Mouse (Mus musculus): Measurements from ENCODE around the gene Iqschfp.

The Iqschfp gene

DNA sequence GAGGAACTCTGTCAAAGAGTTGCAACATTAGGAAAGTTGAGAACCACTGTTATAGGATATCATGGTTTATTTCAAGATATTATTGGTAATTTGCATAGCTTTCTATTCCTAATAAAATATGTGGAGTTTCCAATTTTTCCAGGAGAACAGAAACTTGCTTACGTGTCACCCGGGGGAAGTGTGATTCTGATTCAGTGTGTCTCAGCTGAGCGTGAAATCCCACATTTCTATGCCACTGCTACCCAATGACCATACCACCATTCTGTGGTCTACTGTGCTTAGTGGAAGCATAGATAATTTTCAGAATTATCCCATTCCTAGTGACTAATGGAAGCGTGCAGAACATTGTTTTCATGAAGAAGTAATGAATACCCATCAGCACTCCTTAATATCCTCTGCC, 704.9 kb downstream of the Iqschfp start:
- no peak for DNase-seq (ENCODE audit: low spot score in 2 of 2)

DNA sequence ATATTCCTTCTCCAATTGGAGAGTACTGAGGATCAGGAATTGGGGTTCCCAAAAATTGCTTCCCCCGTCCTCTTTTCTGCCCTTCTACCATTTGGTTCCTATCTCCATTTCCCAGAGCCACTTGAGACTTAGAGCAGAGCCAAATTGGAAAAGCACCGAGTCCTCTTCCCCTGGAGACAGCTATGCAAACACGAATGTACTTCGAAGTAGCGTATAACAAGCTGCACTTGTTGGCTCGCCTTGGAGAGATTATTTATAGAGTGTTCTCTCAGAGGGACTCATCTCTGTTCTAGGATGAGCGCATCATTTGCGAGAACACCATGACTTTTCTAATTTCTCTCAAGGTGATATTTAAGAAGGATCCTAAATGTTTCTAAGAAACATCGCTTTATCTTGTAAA, 710.9 kb downstream of the Iqschfp start:
- no peak for DNase-seq (ENCODE audit: low spot score in 2 of 2)

DNA sequence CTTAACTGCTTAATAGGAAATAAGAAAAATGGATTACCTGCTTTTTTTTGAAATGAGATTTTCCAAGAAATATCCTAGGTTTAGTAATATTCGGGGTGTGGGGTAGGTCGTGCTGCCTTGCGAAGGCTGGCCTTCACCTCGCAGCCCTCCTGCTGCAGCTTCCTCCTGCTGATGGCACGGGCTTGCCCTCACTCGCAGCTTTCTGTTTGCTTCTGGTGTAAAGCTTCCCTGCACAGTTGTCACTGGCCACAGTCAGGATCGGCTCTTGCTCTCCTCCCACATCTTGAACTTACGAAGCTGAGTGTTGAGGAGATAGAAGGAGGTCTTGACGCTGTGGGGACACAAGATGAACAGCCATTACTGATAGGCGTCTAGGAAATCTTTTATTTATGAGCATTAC, 712.4 kb downstream of the Iqschfp start:
- no peak for DNase-seq (ENCODE audit: low spot score in 2 of 2)

DNA sequence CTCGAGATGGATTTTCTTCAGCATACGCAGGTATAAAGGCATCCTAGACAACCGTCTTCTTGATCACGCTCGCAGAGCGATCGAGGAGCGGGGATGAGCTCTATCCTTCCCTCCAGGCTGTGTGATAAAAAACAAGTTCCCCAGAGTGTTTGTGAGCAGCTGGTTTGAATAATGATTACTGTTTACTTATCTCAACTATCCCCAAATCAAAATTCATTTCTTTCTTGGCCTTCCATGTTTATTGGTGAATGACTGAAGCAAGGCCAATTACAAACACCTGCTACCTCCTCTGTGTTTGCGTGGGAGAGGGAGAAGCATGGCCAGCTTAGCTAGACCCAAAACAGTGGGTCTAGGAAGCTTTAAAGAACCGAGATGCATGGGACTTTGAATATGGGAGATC, 712.9 kb downstream of the Iqschfp start:
- DNase-seq (ENCODE audit: low spot score in 2 of 2): no peak

DNA sequence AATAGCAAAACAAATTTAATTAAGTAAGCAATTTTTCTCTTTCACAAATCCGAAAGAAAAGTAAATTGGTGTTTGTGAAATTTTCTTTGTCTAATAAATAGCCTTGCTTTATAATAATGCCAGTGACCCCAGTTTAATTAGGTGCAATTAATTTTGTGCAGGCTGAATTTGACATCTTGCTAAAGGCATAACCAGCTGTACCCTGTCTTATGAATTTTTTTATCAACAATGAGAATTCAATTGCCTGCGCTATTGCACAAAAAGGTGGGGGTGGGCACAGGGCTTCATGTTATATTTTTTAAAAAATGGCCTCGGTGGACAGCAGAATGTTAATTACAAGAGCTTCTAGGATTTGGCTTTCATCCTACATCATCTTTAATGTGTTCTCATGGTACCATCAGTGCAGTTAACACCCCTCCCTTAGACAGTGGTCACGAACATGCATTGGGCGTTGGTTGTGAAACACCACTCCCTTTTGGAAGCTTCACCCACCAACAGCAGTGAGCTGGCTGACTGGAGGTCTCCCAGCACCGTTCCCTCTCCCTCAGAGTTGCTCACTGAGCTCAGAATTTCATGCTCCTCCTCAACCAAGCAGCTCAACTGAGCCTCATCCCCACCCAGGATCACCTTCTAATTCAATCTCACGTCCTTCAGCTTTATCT, 714.0 kb downstream of the Iqschfp start:
- no peak for DNase-seq (ENCODE audit: low spot score in 2 of 2)

DNA sequence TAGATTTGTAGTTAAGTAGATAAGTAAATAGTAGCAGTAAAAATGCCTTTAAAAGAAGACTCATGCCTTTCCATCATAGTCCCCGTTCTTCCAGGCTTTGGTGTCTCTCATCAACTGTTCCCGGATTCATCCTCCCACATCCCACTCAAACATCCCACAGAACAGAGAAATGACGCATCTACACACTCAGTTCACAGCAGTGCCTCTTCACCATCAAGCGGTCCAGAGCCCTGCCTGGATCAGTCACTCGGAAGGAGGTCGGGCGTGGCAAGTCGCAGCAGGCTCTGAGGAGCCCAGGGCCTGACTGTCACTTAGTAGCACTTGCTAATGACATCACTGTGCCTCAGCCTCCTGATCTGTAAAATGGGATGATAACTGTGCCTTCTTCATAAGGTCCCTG, 714.7 kb downstream of the Iqschfp start:
- no peak for DNase-seq (ENCODE audit: low spot score in 2 of 2)

DNA sequence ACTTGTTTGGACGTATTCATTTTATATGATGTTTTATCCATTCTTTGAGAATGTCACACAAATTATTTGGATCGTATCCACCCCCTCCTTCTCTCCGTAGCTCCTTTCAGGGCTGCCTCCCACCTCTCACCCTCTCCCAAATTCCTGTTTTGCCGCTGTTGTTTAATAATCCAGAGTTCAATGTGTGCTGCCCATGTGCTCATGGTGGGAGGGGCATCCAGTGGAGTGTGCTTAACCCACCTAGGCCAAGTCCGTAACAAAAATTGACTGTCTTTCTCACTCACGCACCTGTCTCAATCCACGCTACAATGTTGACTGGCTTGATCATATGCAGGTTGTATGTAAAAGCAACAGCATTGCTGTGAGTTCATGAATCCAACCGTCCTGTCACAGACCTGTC, 715.3 kb downstream of the Iqschfp start:
- DNase-seq (ENCODE audit: low spot score in 2 of 2): no peak

DNA sequence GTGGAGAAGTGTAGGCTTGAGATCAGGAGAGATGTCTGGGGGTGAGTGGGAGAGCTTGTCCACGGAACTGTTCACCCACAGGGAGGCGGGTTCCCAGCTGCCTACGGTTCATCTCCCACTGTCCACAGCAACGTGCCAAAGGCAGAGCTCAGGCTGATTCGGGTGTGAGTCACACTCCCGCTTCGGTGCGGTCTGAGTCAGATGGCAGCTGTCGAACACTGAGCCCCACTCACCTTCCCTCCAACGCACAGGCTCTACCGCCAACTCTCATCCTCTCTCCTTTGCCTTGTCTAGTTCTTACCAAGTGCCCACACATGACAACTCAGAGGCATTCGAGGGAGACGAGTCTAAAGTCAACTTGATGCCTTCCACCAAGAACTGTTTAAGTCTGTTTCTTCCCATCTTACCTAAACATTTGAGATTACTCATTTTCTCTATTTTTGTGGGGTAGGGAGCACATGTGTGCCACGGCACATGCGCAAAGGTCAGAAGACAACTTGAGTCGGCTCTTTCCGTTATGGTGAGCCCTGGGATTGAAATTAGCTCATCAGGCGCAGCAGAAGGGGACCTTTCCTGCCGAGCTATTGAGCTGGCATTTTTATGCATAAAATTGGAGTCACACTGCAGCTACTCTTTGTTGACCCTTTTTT, 716.9 kb downstream of the Iqschfp start:
- no peak for DNase-seq (ENCODE audit: low spot score in 2 of 2)

DNA sequence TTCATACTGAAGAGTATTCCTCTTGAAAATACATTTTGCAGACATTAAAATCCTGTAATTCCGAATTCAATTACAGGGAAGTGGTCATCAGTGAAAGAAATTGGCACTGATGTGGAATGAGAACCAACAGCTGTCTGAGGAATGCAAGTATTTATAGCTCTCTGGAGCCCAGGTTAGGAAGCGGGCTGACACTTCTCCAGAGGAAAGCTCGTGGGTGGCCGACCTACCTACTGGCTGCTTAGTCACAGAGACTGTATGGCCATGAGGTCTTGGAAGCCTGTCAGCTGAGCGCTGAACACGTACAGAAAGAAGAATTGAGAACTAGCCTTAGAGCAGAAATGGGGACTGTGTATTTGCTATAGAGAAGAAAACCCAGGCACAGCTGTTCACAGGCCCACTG, 718.0 kb downstream of the Iqschfp start:
- no peak for DNase-seq (ENCODE audit: low spot score in 2 of 2)

DNA sequence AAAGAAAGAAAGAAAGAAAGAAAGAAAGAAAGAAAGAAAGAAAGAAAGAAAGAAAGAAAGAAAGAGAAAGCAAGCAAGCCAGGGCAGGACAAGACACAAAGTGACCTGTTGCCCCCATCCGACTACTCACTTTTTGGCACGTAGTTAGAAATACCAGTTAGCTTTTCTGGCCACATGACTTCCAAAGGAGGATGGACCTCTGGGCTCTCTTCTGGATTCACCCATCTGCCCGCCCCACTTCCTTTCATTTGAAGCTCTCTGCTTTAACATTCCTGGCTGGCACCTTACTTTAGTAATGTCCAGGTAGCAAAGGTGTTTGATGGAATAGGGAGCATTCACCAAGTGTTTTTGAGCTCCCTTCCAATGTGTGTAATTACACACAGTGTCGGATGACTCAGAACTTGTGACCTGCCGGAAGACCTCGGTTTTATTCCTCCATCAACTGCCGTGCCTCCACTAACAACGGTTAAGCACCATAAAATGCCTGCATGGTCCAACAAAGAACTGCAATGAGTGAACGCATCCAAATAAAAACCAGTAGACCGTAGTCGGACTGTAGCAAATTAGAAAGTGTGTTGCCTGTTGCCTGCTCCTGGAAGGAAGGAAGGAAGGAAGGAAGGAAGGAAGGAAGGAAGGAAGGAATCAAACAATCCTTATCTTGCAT, 718.7 kb downstream of the Iqschfp start:
- DNase-seq (ENCODE audit: low spot score in 2 of 2): no peak

DNA sequence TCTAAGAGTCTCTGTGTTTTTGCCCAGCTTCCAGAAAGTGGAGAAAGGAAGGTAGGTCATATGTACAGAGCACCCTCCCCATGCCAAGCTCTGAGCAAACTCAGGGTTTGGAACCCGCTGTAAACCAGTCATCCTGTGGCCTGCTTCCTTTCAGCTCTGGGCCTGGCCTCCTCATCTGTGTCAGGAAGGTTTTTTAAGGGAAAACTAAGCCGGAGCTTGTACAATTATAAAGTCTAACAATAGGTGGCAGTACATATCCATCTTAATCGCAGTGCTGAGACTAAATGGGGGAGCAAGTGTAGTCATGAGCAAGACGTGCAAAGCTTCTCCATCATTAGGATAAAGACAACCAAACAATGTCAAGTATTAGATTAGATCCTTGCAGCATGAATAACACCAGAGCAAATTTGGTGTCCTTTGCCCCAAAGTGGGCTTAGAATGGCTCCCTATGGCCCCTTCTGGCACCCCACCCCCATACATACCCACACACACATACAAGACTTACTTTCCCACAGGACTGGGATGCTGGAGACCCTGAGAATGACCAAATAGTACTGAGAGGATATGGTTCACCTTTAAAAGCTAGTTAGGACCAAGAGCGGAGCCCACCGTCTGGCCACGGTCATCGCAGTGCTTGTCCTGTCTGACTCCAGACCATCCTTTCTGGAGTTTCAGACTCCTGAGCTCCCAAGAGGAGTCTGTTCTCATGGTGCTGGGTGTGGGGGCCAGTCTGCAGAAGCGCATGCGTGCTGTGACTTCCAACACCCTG, 723.2 kb downstream of the Iqschfp start:
- DNase-seq (ENCODE audit: low spot score in 2 of 2): peak in 1 of 2 experiments; percentile 20

DNA sequence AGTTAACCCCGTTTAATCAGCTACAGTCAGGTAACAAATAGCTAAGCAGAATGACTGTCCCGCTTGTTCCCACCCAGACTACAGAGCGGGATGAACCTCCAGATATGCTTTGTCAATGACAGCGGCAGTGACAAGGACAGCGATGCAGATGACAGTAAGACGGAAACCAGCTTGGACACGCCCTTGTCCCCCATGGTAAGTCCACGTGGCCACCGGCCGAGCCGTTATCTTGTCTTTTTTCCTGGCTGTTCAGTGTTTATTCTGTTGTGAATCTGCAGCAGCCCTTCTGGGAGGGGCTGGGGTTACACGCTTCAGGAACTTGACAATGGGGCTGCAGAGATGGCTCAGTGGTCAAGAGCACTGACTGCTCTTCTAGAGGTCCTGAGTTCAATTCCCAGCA, 724.3 kb downstream of the Iqschfp start:
- no peak for DNase-seq (ENCODE audit: low spot score in 2 of 2)

DNA sequence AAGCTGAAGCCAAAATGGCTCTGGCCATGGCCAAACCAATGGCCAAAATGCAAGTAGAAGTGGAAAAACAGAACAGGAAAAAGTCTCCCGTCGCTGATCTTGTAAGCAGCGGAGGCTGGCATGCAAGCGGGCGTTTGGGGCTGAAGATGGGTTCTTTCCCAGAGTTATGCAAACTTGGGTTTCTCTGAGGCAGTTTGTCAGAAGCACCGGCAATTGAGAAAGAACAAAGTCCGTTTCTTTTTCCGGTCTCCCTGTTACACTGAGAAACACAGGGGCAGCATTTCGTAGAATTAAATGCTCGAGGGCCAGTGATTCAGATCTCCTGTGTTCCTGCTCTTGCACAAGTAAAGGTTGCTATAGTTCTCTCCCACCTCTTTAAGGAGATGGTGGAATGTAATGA, 725.7 kb downstream of the Iqschfp start:
- DNase-seq (ENCODE audit: low spot score in 2 of 2): no peak

DNA sequence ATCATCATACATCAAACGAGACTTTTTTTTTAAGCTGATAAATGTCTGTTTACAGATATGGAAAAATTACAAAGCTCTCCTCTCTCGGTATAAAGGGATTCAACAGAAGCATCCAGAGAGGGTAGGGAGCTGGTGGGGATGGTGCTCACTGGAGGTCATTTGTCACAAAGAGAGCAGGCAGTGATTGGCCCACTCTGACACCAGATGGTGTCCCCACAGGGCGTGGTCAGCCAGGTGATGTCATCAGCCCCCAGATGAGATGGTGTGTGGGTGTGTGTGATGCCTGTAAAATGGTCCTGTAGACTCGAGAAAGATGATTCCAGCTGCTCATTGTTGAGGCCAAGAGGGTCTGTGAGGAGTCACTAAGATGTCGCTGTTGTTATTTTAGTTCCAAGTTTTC, 727.1 kb downstream of the Iqschfp start:
- no peak for DNase-seq (ENCODE audit: low spot score in 2 of 2)

DNA sequence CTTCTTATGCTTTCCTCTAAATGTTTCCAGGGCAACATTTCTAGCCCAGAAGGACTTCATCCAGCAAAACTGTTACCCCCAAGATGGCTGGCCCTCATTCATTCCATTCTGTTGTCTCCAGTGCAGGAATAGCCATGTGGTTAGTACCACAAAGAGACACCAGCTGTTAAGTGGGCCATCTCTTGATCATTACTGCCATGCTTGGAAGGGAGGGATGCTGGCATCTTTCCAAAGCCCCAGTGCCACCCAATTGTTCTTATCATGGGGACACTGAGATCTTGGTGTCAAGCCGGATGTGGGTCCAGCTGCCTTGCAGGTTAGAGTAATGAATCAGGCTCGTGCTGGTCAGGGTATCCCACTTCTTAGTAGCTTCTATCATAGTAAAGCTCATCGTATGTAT, 729.9 kb downstream of the Iqschfp start:
- no peak for DNase-seq (ENCODE audit: low spot score in 2 of 2)

DNA sequence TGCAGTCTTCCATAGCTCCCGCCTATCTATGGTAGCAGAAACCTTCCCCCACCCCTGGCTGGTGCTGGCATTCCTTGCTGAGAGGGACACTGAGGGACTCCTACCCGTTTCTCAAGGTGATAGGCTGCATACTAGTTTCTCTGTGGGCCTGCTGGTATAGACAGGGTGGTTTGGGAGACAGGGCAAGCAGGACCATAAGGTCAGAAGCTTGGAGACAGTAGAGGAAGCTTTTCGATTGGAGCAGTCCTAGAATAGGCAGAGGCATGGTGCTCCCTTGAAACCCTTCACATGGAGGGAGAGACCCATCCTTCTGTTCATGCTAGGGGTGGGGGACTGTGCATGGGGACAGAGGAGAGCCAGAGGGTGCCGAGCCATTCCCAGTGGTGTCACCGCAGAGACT, 731.0 kb downstream of the Iqschfp start:
- no peak for DNase-seq (ENCODE audit: low spot score in 2 of 2)

DNA sequence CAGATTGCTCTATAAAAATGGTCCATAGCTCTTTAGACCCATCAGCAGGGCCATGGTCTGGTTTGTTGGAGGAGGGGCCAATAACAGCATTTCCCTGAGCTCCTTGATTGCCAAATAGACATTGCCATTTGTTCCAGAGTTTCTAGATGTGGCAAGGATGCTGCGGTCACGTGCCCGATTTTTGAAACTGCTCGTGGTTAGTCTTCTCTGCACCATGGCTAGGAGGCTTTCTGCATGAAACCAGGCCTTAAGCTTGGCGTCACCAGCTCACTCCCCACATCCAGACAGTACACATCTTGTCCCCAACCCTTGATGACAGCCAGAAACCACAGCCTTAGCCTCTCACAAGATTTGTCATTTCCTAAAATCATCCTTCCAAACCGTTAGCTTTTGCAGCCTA, 732.4 kb downstream of the Iqschfp start:
- DNase-seq (ENCODE audit: low spot score in 2 of 2): no peak

DNA sequence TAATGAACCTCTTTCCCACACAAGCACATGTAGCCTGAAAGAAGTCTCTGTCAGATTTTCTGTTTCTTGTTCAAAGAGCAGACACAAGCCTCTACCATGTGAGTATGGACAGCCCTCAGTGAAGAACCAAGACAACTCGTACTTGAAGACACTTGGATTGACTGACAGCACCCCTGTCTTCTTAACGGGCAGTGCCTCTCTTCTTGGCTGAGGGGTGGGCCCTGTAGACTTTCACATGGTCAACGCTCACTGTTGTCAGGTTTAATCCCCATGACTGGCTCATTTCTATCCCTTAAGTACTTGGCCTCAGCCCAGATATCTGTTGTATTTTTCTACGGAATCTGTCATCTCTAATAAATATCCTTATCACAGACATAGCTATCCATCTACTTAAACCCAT, 738.2 kb downstream of the Iqschfp start:
- no peak for DNase-seq (ENCODE audit: low spot score in 2 of 2)

DNA sequence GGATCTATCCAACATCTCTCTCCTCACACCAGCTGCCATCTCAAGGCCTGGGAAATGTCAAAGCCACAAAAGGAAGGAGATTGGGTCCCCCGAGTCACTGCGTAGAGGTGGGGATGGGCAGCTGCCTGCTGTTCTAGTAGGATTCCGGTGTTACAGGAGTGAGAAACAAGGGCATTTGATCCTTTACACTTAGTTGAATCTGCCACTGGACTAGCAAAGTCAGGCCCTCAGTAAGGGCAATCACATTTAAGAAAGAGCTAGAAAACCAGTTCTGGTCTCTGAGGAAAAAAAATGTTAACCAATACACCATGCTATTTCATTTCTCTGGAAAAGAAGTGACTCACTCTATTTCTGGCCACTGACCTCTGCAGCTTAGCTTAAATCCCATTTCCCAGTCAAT, 738.8 kb downstream of the Iqschfp start:
- no peak for DNase-seq (ENCODE audit: low spot score in 2 of 2)

DNA sequence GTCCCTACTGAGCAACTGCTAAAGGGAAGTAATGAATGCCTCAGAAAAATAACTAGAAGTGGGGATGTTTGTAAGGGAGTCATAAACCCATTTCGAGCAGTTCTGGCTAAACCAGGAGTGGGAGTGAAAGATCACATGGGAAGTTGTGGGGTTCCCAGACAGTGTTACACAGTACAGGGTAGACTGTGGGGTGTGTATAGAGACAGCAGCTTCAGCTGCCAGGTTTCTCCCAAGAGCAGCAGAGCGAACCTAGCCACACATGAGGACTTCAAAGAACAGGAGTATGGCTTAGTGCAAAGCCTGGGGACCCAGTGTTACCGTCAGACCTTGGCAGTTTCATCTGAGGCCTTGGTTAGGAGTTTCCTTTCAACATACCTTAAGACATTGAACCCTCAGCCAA, 740.7 kb downstream of the Iqschfp start:
- no peak for DNase-seq (ENCODE audit: low spot score in 2 of 2)

DNA sequence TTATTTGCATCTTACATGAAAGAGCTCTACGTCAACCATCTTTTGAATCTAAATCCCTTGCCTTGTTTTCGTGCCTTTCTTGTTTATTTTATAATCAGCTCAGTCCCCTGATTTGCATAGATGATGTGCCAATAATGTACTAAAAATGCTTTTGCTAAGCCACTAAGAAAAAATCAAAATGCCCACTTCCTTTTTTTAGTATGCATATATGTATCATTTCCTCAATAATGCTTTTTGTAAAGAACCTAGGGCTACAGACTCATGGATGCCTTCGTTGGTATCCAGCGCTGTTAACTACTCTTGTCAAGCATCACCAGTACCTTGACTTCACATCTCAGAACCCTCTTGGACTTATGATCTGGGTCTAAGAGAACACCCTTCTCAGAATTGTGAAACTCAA, 741.5 kb downstream of the Iqschfp start:
- DNase-seq (ENCODE audit: low spot score in 2 of 2): no peak

DNA sequence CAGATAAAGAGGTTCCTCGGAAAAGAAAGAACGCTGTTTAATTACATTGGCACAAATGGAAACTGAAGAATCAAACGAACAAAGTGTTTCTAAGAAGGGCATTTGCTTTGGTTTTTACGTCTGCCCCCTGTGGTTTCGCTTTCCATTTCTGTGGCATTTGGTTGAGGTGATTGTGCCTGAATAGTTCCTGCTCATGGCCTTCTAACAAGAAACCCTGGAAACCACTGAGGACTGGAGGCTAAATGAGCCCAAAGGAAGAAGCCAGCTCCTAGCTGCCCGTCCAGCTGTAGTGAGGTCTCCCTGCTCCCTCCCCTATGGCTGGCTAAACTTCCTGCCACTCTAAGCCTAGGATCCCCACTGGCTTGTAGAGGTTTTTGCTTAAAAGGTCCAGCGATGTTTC, 745.9 kb downstream of the Iqschfp start:
- peak; percentile 4 to 12 for DNase-seq (ENCODE audit: low spot score in 2 of 2)

DNA sequence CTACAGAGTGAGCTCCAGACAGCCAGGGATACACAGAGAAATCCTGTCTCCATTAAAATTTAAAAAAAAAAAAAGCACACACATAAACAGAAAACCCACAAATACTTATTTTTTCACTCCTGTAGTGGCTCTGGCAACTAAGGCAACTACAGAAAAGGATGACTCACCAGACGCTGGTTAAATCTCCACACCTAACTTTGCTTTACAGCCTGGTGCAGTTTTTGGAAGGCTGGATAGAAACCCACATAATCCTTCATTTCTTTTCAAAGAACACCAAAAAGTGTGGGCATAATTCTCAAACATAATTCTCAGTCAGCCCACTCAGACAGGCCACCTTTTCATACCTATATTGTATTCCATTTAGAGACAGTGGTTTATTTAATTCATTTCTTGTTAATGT, 746.7 kb downstream of the Iqschfp start:
- DNase-seq (ENCODE audit: low spot score in 2 of 2): no peak

Measured in natural killer cell, adult 2 months (primary cell).